ENCODE assay signal across 8 mouse cellular contexts in the genomic region with DNA sequence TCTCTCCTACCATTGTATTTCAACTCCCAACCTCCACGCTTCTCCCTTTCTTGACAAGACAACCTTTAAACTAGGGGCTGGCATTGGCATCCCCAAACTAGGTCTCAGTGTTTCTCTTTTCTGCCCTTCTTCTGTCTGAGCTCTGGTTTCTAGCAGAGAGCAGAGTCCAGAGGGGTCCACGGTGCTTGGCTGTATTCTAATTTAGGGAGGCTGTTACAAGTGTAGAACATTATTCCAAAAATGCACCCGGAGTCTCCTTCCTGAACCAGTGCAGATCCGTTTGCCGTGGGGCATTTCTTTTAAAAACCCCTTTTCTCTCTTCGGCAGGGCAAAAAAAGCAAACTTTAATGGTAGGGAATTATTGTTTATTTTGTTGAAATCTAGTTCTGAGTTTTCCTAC. TPM values are rescaled to one million over a fixed set of nuclear protein-coding genes. Genes with fewer than 3 reads are reported as not detected.
DNase-seq lines count a peak whose midpoint lies in the region; ATAC-seq and TF ChIP-seq lines count a peak whose summit lies in the region.

No protein-coding gene starts in this region.

- DNase-seq in heart, embryonic 10.5 days (ENCODE audit: low spot score) = no peak
- no peak for DNase-seq in heart, adult 8-10 months (ENCODE audit: low spot score)
- DNase-seq in limb, embryonic 14.5 days (ENCODE audit: low spot score) = no peak
- DNase-seq in layer of hippocampus, adult 9-10 months (ENCODE audit: low spot score) = no peak
- DNase-seq in gastrocnemius, adult 8-10 months (ENCODE audit: low spot score in 2 of 2) = no peak

- no peaks in the 10 kb centered on the region for H3K27me3 ChIP-seq in heart, embryonic 10.5 days (ENCODE audit: insufficient read depth, poor library complexity, severe bottlenecking)
- peaks cover 13% of the 10 kb centered on the region for H3K27me3 ChIP-seq in E14TG2a.4 (ENCODE audit: insufficient read depth, low read length)
- H3K27me3 ChIP-seq in forebrain, embryonic 16.5 days (replicated peaks; ENCODE audit: control insufficient read depth, insufficient read depth, low read length) = no peaks in the 10 kb centered on the region
- H3K27me3 ChIP-seq in limb, embryonic 14.5 days (ENCODE audit: control insufficient read depth, insufficient read depth, low read length) = no peaks in the 10 kb centered on the region
- H3K27me3 ChIP-seq in small intestine, adult 2 months (ENCODE audit: control insufficient read depth, insufficient read depth, low read length) = no peaks in the 10 kb centered on the region

- TF ChIP-seq POLR2A in limb, embryonic 14.5 days (IDR thresholded peaks at IDR 0.05; ENCODE audit: borderline replicate concordance, extremely low read depth, insufficient read depth, insufficient read length) = no peak
- TF ChIP-seq POLR2A in small intestine, adult 2 months (IDR thresholded peaks at IDR 0.05; ENCODE audit: low read depth, low read length) = no peak

- ATAC-seq in forebrain, embryonic 16.5 days = no peak
- ATAC-seq in limb, embryonic 14.5 days (ENCODE audit: low FRiP score, low read depth) = no peak

- peaks cover 75% of the 10 kb centered on the region for H3K4me1 ChIP-seq in heart, embryonic 10.5 days
- H3K4me1 ChIP-seq in E14TG2a.4 (replicated peaks; ENCODE audit: low read depth, low read length) = peaks cover 69% of the 10 kb centered on the region
- peaks cover 32% of the 10 kb centered on the region for H3K4me1 ChIP-seq in forebrain, embryonic 16.5 days (replicated peaks; ENCODE audit: control insufficient read depth, insufficient read depth, low read length)
- peaks cover 49% of the 10 kb centered on the region for H3K4me1 ChIP-seq in limb, embryonic 14.5 days (ENCODE audit: control insufficient read depth, insufficient read depth, low read length)
- peaks cover 13% of the 10 kb centered on the region for H3K4me1 ChIP-seq in small intestine, adult 2 months (ENCODE audit: control insufficient read depth, insufficient read depth, insufficient read length, low read length)

- WGBS in heart, embryonic 10.5 days = 2% methylated on average over 6 of the region's 6 CpGs
- WGBS in forebrain, embryonic 16.5 days = 0% methylated on average over 6 of the region's 6 CpGs
- WGBS in limb, embryonic 14.5 days = 0% methylated on average over 6 of the region's 6 CpGs
- under 1% methylated on average over 6 of the region's 6 CpGs for WGBS in small intestine, adult 2 months

- peak overlapping the region; percentile 99 for H3K27ac ChIP-seq in heart, embryonic 10.5 days
- peak overlapping the region; percentile 91 for H3K27ac ChIP-seq in forebrain, embryonic 16.5 days (ENCODE audit: low read length)
- peak overlapping the region; percentile 99 for H3K27ac ChIP-seq in limb, embryonic 14.5 days (replicated peaks; ENCODE audit: low read depth, low read length)
- peak overlapping the region; percentile 78 for H3K27ac ChIP-seq in small intestine, adult 2 months (ENCODE audit: insufficient read depth, low read depth, low read length)

- no peaks in the 10 kb centered on the region for H3K9me3 ChIP-seq in heart, embryonic 10.5 days
- H3K9me3 ChIP-seq in E14TG2a.4 (ENCODE audit: low read length) = no peaks in the 10 kb centered on the region
- H3K9me3 ChIP-seq in forebrain, embryonic 16.5 days (ENCODE audit: control insufficient read depth, low read length) = no peaks in the 10 kb centered on the region
- no peaks in the 10 kb centered on the region for H3K9me3 ChIP-seq in limb, embryonic 14.5 days (ENCODE audit: control insufficient read depth, low read length)

- peak overlapping the region; percentile 80 for H3K4me2 ChIP-seq in forebrain, embryonic 16.5 days (ENCODE audit: low read length)
- H3K4me2 ChIP-seq in limb, embryonic 14.5 days (replicated peaks; ENCODE audit: low read depth, low read length, severe bottlenecking) = peak overlapping the region; percentile 94

- H3K36me3 ChIP-seq in heart, embryonic 10.5 days = peaks cover 19% of the 10 kb centered on the region
- peaks cover 16% of the 10 kb centered on the region for H3K36me3 ChIP-seq in E14TG2a.4 (ENCODE audit: insufficient read depth, low read length)
- no peaks in the 10 kb centered on the region for H3K36me3 ChIP-seq in forebrain, embryonic 16.5 days (ENCODE audit: control insufficient read depth, insufficient read depth)
- peaks cover 17% of the 10 kb centered on the region for H3K36me3 ChIP-seq in limb, embryonic 14.5 days (ENCODE audit: control insufficient read depth, insufficient read depth, low read length)
- no peaks in the 10 kb centered on the region for H3K36me3 ChIP-seq in small intestine, adult 2 months (ENCODE audit: control insufficient read depth, insufficient read depth, low read length)

- no peak for TF ChIP-seq CTCF in E14TG2a.4 (conservative IDR thresholded peaks at IDR 0.05; ENCODE audit: low read length)
- TF ChIP-seq CTCF in small intestine, adult 2 months (IDR thresholded peaks at IDR 0.05; ENCODE audit: extremely low read depth, insufficient read length, insufficient replicate concordance, low read depth, low read length) = no peak

- peak overlapping the region; percentile 38 for H3K9ac ChIP-seq in forebrain, embryonic 16.5 days (replicated peaks; ENCODE audit: low read depth, low read length)
- H3K9ac ChIP-seq in limb, embryonic 14.5 days (ENCODE audit: low read depth, low read length, severe bottlenecking) = peak overlapping the region; percentile 41

- peak overlapping the region; percentile 100 for H3K4me3 ChIP-seq in heart, embryonic 10.5 days
- H3K4me3 ChIP-seq in E14TG2a.4 (replicated peaks; ENCODE audit: low read length) = peak overlapping the region; percentile 93
- H3K4me3 ChIP-seq in forebrain, embryonic 16.5 days (replicated peaks; ENCODE audit: low read length) = peak overlapping the region; percentile 64
- peak overlapping the region; percentile 100 for H3K4me3 ChIP-seq in limb, embryonic 14.5 days (replicated peaks; ENCODE audit: low read length)
- H3K4me3 ChIP-seq in small intestine, adult 2 months (ENCODE audit: low read depth, low read length) = 0 out of 2 replicates have a peak overlapping the region, but pooled peaks have one; percentile 4

RNA-seq across cellular contexts. Expression of gene Ssbp3, which starts 0.7 kb away (rescaled TPM):
- polyA plus RNA-seq in heart, embryonic 10.5 days (2016; fragmentation: Nextera tagmentation; extraction: Ambion mirVana) = 69.6 and 139 TPM in 2 replicates
- 10 to 100 TPM; 34.2 to 42.5 (median 36.2) TPM for total RNA-seq in heart, adult 8-10 months (2022)
- polyA plus RNA-seq in forebrain, embryonic 16.5 days (2015; fragmentation: Nextera tagmentation; extraction: Ambion mirVana) = 163 and 167 TPM in 2 replicates
- 191 and 202 TPM in 2 replicates for polyA plus RNA-seq in limb, embryonic 14.5 days (2012; rRNA removed)
- polyA plus RNA-seq in limb, embryonic 14.5 days (2014; fragmentation: Nextera tagmentation; extraction: Ambion mirVana) = 94.3 and 115 TPM in 2 replicates
- 11.7 and 21.2 TPM in 2 replicates for polyA plus RNA-seq in small intestine, adult 2 months (2012; rRNA removed)
- 10 to 100 TPM; 24.0 to 27.1 (median 25.8) TPM for total RNA-seq in gastrocnemius, adult 8-10 months (2022)

Comparison
In these comparisons a context has a peak if more than half of its experiments do, and no peak if none do; other contexts are left out.
1. H3K4me3 ChIP-seq: peak in every context shown above with its lines; median percentile 100 in heart, embryonic 10.5 days; 100 in limb, embryonic 14.5 days; 93 in E14TG2a.4; 64 in forebrain, embryonic 16.5 days; 4 in small intestine, adult 2 months.